Mouse (Mus musculus) gastrocnemius, postnatal 4 days (tissue): ENCODE measurements at regions not wholly inside any gene's neighbourhood (a gene's known extent, or its start where the extent isn't known, plus 50 kb on each side); places are given as distances from the start of the nearest gene placed in this dataset.
"Not testable (repeated sequence)": the region's sequence is repeated elsewhere in the genome, so short reads cannot be mapped to it uniquely, and the experiment has no call there.

Experiments used
- DNase-seq, 2 experiments: peaks; one replicate each; pipeline ENCODE4 v3.0.0; 2021 to 2022; ENCODE audit warnings: low spot score in 2 of 2, mixed read lengths in 2 of 2

DNA sequence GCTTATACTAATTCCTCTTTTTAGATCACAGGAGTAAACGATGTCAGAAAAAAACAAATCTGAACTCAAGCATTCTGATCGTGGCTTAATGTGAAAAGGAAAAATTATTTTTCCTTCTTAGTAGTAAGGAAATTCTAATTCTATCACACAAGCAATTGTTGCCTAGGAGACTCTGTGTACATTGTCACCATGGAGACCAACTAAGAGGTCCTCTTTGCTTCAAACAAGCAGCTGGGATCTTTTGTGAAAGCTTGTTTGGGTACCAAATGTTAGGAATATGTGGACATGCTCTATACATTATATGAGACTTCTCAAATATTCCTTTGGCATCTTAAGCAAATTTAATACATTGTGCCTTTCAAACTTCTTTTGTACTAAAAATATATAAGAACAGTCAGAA lies 345.9 kb upstream of the Atp10a start:
- no peak for DNase-seq

DNA sequence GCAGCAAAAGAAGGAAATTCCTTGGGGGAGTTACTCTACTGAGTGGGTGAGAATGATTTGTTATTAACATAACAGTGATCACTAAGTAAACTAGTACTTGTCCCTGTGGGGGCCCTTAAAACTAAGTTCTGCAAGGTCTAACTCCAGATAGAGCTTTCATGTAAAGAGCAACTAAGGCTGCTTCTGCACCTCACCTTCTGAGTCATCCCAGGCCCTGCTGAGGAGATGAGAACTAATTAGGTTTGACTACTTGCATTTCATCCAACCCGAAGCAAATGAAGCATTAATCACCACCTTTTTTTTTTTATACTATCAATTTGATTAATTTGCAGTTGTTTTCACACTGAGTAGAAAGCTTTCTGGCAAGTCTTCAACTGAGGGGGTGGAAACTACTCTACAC lies 333.6 kb upstream of the Atp10a start:
- no peak for DNase-seq

DNA sequence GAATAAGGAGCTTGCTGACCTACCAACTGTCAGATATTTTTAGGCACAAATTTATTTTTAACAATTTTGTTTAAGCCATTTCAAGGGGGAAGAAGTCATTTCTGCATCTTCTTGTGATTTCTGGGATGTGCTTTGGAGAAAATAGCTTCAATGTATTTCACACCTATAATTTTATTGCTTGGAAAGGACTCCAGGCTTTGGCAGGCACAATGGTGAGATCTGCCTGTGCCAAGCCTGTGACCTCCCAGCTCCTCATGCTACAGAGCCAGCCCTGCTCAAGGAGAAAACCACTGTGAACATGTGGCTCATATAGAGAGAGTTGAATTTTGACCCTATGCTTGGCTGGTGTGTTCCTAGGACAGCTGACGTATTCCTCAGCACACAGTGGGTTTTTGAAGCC lies 288.6 kb upstream of the Atp10a start:
- no peak for DNase-seq

GRCm38 (mm10) chr7:58383401-58383800 lies 272.6 kb upstream of the Atp10a start:
- DNase-seq: no peak

DNA sequence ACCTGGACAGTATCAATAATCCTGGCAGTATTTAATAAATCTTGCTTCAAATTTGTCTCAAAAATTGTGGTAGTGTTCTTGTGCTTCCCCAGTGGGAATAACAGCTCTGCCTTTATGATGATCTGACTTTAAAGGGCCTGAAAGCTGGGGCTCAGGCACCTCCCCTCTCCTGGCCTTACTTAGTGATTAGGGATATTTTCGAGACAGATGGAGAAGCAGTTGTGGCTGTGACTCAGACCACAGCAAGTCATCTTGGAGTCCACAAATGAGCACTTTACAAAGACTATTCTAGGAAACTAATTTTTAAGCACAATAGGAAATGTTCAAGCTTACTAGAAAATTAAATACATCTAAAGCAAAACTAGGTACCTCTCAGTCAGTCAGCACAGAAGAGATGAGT lies 267.6 kb upstream of the Atp10a start:
- no peak for DNase-seq

DNA sequence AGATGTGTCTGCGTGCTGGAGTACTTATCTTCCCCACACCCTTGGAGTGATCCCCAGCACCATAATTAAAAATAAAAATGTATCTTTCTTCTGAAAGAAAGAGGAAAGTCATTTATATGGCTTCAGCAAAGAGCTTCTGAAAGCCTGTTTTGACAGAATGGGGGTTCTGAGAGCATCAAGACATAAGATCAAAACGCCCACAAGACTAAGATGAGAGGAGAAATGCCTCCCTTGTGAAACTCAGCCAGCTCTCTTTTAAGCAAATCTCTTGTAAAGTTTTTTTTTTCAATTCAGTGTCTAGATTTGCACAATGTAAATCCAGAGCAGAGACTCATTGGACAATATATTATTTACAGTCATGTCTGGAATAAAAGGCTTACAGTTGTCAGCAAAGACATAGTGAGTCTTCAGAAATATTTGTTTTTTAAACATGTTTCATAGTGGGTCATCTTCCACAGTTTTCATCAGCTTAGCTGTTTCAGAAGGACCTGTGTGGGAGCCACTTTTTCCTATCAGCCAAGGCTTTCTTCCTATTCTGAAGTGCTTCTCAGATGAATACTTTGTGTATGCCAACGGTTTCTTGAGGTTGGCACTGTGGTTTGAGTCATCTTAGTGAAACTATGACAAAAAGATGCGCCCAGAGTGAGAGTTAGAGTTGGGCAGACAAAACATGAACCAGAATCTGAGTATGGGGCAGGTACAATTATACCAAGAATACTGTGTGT lies 263.4 kb upstream of the Atp10a start:
- DNase-seq: no peak

DNA sequence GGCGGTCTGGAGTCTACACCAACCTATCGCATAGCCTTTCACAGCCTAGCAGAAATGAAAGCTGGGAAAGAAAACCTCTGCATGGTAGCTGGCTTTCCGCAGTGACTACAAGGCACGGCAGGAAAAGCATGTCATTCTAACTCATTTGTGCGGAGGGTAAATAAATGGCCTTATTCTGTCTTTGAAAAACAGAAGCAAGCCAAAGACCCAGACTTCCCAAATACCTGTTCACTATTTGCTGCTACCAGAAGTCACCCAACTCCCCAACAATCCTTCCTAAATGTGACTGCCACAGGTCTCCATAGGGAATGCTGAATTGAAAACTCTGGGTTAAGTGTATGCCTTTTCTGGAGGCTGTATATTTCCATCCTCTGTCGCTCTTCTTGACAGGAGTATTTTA lies 258.0 kb upstream of the Atp10a start:
- no peak for DNase-seq

DNA sequence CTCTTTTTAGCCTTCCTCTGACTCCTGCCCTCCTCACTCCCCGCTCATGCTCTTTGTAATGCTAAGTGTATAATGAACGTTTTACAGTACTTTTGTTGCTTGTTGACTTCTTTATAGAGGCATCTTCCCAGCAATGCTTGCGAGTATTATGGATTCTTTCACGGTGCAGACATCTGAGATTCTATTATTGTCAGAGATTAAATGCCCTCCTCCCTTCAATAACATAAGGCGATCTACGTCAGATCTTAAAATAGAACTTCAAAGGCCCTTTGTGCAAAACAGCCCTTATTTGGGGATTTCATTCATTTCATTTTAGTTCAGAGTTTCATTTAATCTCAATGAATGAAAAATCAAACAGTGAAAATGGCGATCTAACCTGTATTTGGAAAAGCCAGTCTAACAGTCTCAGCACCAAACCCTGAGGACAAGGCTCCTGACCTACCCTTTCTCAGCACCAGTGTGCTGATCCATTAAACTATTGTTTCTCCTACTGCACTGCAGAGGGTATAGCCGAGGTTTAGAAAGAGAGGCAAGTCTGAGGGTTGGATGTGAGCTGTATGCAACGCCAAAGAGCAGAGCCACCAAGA lies 257.3 kb upstream of the Atp10a start:
- no peak for DNase-seq

- peak; percentile 78 to 88 for DNase-seq
Observed at GRCm38 (mm10) chr7:58399145-58399604, 256.8 kb upstream of the Atp10a start.

DNA sequence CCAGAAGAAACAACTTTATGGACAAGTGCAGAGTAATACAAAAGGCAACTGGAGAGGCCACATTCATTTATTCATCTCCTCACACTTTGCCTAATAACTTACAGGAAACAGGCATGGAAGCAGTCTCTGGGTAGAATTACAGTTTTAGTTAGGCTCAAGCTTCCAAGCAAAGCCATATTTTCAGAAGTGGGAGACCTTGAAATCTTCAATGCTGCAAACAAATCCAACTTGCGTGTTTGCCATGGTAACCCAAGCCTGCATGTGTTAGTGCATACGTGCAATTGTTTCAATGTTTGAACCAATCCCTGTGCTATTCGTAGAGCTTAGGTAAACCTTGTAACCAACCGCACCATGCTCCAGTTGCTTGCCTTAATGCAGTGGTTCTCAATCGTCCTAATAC lies 256.3 kb upstream of the Atp10a start:
- DNase-seq: no peak

- no peak for DNase-seq
Observed at GRCm38 (mm10) chr7:58400594-58400993, 255.4 kb upstream of the Atp10a start.

DNA sequence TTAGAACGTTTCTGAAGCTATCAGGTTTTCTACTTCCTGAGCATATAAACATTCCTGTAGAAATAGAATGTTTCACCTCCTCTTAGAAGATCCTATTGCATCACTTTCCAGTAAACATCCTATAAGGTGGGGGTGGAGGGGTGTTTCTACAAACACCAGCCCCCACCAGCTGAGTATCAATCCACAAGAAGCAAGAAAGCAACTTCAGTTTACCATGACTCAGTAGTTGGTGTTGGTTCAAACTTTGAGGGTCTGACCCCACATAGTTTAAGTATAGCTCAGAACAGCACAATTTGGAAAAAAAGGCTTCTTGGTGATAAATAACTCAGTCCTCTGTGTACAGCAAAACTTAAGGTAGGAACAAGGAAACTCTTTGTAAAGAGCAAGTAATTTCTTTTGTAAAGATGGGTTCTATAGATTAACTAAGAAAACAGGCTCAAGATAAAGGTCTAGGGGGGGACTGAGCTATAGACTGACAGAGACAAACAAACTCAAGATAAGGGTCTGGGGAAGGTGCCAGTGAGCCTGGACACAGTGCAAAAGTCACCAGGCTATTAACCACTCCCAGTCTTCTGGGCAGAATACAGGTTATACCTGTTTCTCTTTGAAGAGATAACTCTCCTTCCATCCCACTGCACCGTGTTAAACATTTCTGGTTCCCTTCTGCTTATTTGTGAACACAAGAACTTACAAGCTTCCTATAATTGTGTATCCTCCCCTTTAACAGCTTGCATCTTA lies 218.9 kb upstream of the Atp10a start:
- no peak for DNase-seq

GRCm38 (mm10) chr7:58442535-58443184 lies 213.3 kb upstream of the Atp10a start:
- DNase-seq: no peak

DNA sequence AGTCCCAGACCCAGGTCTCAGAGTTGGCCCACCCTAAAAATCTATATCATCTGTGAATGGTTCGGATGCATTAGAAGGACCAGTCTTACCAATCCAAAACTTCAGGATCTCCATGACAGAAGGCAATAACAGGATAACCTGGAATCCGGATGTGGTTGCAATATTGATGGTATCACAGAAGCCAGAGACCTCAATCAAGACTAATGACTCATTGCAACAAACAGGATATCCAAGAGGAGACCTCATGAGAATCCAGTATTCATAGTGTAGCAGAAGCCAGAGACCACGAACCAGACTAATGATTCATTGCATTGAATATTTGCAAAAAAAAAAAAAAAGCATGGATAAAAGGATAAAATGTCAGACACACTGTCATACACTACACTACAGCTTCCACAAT lies 212.7 kb upstream of the Atp10a start:
- no peak for DNase-seq

DNA sequence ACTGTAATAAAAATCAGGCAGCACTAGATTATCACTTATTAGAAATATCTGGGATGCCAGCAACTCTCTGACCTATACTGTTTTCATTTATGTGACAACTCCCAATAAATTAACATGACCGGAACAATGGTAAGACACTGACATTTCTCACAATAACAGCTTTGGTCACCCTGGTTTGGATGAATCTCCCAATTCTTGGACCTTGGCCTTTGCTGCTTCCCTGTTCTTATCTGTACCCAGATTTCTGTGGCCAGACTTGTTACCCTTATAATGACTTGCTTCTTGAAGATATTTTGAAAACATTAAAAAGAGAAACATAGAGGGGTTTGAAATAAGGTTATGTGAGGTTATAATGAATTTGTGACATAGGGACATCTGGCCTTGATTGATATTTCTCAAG lies 210.2 kb upstream of the Atp10a start:
- DNase-seq: no peak

DNA sequence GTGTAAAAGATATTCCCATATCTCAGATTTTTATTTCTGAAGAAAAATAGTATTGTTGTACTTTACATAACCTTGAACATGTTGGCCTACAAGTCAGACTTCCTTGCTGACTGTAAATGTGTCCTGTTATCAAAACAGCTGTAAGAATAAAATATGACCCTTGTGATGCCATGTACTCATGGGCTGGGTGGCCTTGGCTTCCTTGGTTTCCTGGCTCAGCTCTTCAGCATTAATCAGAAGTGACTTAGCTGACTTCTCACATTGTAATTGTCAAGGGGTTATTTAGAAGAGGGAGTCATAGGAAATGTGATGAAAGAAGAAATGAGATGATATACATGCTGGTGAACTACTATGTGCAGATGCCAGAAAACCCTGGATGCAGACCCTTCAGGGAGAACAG lies 209.7 kb upstream of the Atp10a start:
- DNase-seq: no peak

DNA sequence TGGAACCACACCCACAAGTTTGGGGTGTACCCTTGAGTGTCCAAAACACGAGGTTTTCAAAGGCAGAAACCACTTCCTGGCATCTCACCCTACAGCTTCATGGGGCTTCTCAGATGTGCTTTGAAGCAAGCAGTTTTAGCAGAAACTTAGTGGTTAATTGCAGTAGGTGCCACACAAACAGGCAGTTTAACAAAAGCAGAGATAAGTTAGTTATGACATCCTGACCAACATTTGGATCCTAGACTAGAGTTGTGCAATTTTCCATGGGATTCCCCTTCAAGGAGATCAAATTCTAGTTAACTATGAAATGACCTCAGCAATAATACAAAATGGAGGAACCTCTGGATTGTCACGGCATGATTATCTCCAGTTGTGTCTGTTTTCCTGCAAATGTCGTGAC lies 207.2 kb upstream of the Atp10a start:
- DNase-seq: no peak

DNA sequence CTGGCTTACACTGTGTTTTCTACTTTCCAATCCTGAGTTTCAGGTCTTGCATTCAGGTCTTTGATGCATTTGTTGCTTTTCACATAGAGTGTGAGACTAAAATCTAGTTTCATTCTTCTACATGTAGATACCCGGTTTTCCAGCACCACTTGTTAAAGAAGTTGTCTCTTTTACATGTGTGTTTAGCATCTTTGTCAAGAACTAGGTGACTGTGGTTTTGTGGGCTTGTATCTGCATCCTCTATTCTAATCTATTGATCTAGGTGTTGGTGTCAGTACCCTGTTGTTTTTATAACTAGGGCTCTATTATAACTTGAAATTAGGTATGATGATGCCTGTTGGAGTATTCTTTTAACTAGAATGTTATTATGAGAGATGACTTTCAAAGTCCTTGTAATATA lies 204.0 kb upstream of the Atp10a start:
- DNase-seq: no peak

- DNase-seq: not testable (repeated sequence)
Observed at GRCm38 (mm10) chr7:58458146-58458545, 197.8 kb upstream of the Atp10a start.

DNA sequence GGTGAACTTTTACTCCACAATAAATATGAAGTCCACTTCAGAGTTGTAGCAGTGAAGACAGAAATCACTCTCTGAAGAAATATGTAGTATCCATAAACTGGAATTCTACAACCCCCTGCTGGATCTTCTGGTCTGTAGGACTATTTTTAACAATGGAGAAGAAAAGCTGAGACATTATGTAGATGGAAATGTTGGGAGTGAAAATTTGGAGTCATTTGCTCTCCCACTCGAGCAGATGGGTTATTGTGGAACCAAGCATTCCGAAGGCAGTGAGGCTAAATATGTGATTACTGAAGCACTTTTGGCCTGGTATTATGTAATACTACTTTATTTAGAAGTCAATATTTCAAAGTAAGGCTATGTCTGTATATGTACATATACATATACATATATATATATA lies 195.0 kb upstream of the Atp10a start:
- no peak for DNase-seq

DNA sequence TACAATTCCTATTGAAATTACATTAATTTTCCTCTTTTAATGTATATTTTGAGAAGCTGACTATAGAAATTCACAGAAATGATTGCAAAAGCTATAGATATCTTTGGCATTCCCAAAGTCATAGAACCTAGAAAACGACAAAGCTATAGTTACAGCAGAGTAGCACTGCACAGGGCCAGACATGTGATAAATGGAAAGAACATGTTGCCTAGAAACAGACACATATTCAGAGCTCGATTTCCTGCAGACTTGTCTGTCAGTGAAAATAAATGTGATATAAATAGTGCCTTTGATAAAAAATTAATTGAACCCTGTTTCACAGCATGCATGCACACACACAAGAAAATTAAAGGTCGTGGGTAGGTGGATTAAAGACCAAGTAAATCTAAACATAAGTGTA lies 182.8 kb upstream of the Atp10a start:
- DNase-seq: no peak

- no peak for DNase-seq
Observed at GRCm38 (mm10) chr7:58475139-58475538, 180.8 kb upstream of the Atp10a start.
